Mouse (Mus musculus): ENCODE measurements around the gene Rybp. TPM values are rescaled to one million over a fixed set of nuclear protein-coding genes. Genes with fewer than 3 reads are reported as not detected.

Rybp gene
- 10 to 100 TPM; 63.1 to 63.2 TPM for total RNA-seq (2023)

DNA sequence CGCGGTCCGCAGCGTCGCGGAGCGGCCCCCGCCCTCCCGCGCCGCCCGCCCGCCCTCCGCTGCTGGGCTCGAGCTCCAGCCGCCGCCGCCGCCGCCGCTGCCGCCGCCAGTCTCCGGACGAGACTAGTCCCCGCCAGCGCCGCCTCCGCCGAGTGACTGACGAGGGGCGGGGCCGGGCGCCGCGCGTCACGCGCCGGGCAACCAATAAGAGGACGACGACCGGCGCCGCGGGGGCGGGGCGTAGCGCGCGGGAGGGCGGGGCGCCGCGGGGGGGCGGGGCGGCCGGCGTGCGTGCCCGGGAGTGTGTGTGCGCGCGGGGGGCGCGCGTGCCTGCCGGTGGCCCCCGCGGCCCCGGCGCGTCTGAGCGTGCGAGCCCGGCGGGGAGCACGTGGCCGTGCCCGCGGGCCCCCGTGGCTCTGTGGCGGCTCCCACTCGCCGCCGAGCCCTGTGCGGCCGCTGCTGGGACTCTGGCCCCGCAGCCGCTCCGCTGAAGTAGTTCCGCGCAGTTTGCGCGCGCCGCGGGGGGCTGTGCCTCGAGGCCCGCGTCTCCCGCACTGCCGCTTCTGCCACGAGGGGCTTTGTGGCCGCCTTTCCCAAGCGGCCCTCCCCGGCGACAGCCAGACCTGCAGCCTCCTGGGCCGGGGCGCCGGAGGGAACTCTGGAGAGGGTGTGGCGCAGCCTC lies at the start of gene Rybp:
TSS of gene Rybp (minus strand) at position 152 of the 682 bp plus-strand sequence.

